Mouse (Mus musculus) cerebellum, adult 2 months (tissue): ENCODE measurements at regions not wholly inside any gene's neighbourhood (a gene's known extent, or its start where the extent isn't known, plus 50 kb on each side); places are given as distances from the start of the nearest gene placed in this dataset.

Source experiments
- CTCF ChIP-seq: fragments of 200-500 bp; IDR thresholded peaks from 2 replicates; pipeline ENCODE4 v1.5.1; 2011; ENCODE audit warnings: low read depth, mild to moderate bottlenecking, control low read depth, low read length, moderate library complexity, borderline replicate concordance; ENCODE audit not compliant: insufficient read depth
- POLR2A ChIP-seq: fragments of 200-500 bp; IDR thresholded peaks from 2 replicates; pipeline ENCODE4 v1.6.1; 2011; ENCODE audit warnings: low read length, control low read depth, borderline replicate concordance; ENCODE audit not compliant: insufficient read depth

GRCm38 (mm10) chr14:36414180-36414579, 319.5 kb downstream of the 4930474N05Rik start:
- TF ChIP-seq CTCF (no peak), POLR2A (no peak)
